Mouse (Mus musculus) heart, adult 2 months (tissue): ENCODE results near the gene Ampd3. TPM values are rescaled to one million over a fixed set of nuclear protein-coding genes. Genes with fewer than 3 reads are reported as not detected.
A peak's percentile ranks its signal among the peaks of the same experiment; 100 is the strongest.

Source experiments
- DNase-seq, 2 experiments: peaks; one replicate each; pipeline ENCODE4 v3.0.0; 2021
- H3K27ac ChIP-seq: fragments of 200-600 bp; 2 replicates; pipeline ENCODE4 v1.8.1; 2022
- H3K27me3 ChIP-seq: fragments of 200-500 bp; 2 replicates; pipeline ENCODE4 v1.6.1; 2012; ENCODE audit warnings: mild to moderate bottlenecking, low read length, inconsistent platforms, mixed read lengths; ENCODE audit not compliant: control insufficient read depth, insufficient read depth
- H3K36me3 ChIP-seq: fragments of 200-500 bp; 2 replicates; pipeline ENCODE4 v1.6.1; 2012; ENCODE audit warnings: low read length, inconsistent platforms; ENCODE audit not compliant: control insufficient read depth, insufficient read depth
- H3K4me1 ChIP-seq: fragments of 200-500 bp; 2 replicates; pipeline ENCODE4 v1.6.1; 2011; ENCODE audit warnings: low read length; ENCODE audit not compliant: control insufficient read depth, insufficient read depth
- H3K4me3 ChIP-seq: fragments of 200-600 bp; 2 replicates; pipeline ENCODE4 v1.8.1; 2022
- H3K79me2 ChIP-seq: fragments of 200-500 bp; replicated peaks from 2 replicates; pipeline ENCODE4 v1.6.1; 2012; ENCODE audit warnings: mild to moderate bottlenecking, inconsistent platforms, low read length, moderate library complexity, mixed read lengths; ENCODE audit not compliant: control insufficient read depth, insufficient read depth
- H3K9ac ChIP-seq: fragments of 200-500 bp; 2 replicates; pipeline ENCODE4 v1.6.1; 2012; ENCODE audit warnings: low read depth, mild to moderate bottlenecking, control low read depth, inconsistent platforms, low read length, mixed read lengths
- CTCF ChIP-seq: fragments of 200-600 bp; IDR thresholded peaks from 2 replicates; pipeline ENCODE4 v1.8.1; 2022; ENCODE audit warnings: antibody characterized with exemption, mild to moderate bottlenecking, moderate library complexity
- EP300 ChIP-seq: fragments of 200-500 bp; IDR thresholded peaks from 2 replicates; pipeline ENCODE4 v1.6.1; 2011; ENCODE audit warnings: low read depth, low read length, control low read depth; ENCODE audit not compliant: insufficient read depth
- POLR2A ChIP-seq: fragments of 200-500 bp; IDR thresholded peaks from 2 replicates; pipeline ENCODE4 v1.6.1; 2011; ENCODE audit warnings: mild to moderate bottlenecking, low read depth, low read length, control low read depth; ENCODE audit not compliant: insufficient read depth
- WGBS: fragments of 180-500 bp; shearing (Covaris S2); methylation state at CpG from one replicate; pipeline ENCODE4 v1.1.7; 2018; 5-methylcytosine and 5-hydroxymethylcytosine counted together
- intact Hi-C: fragments of 180-260 bp; cut with DNase I; formaldehyde crosslinking; loops from one replicate; pipeline ENCODE4 v1.15.1; 2025
- polyA plus RNA-seq: library from polyadenylated mRNA; depleted of rRNA; stranded (reverse); fragments of >200 nt; gene quantifications from 2 replicates; pipeline ENCODE4 v1.2.3, GENCODE M21; 2012
- total RNA-seq, 2 experiments: library from RNA; stranded (reverse); gene quantifications; 2 replicates each; pipeline ENCODE4 v1.2.3; 2021

Ampd3 gene
- total and polyA plus RNA-seq, 3 experiments, result 29.9 to 43.6 (median 38.9) TPM

GRCm38 (mm10) chr7:110753926-110754330, 14.1 kb upstream of the Ampd3 start:
- H3K36me3 ChIP-seq, result no peaks in the 10 kb centered on the region
- H3K4me1 ChIP-seq, result peaks cover 2% of the 10 kb centered on the region; the same call in 1 of the 2 replicates
- intact Hi-C loops, result no loop called here
- peak in 1 of 2 experiments; percentile 23 for DNase-seq
- no peak overlapping the region for H3K27ac ChIP-seq
- H3K27me3 ChIP-seq, result no peaks in the 10 kb centered on the region
- H3K9ac ChIP-seq, result no peak overlapping the region
- TF ChIP-seq CTCF (no peak), POLR2A (no peak), EP300 (no peak)
- WGBS, result 51% methylated on average over 5 of the region's 5 CpGs
- no peaks in the 10 kb centered on the region for H3K79me2 ChIP-seq
- H3K4me3 ChIP-seq, result no peak overlapping the region

- no peaks in the 10 kb centered on the region for H3K36me3 ChIP-seq
- H3K4me3 ChIP-seq, result no peak overlapping the region
- no peak for DNase-seq
- no peak overlapping the region for H3K9ac ChIP-seq
- no peaks in the 10 kb centered on the region for H3K79me2 ChIP-seq
- intact Hi-C loops, result no loop called here
- H3K27me3 ChIP-seq, result no peaks in the 10 kb centered on the region
- no peak overlapping the region for H3K27ac ChIP-seq
- WGBS, result 76% methylated on average over 2 of the region's 2 CpGs
- peaks cover 2% of the 10 kb centered on the region; the same call in 1 of the 2 replicates for H3K4me1 ChIP-seq
- TF ChIP-seq POLR2A (no peak), EP300 (no peak), CTCF (no peak)
These were observed 11.6 kb upstream of the Ampd3 start for GRCm38 (mm10) chr7:110756440-110756839.

- TF ChIP-seq POLR2A, result no peak
- no peak for TF ChIP-seq CTCF
- no peak for TF ChIP-seq EP300
- WGBS, result 82% methylated on average over 5 of the region's 5 CpGs
These were observed 5.3 kb upstream of the Ampd3 start for GRCm38 (mm10) chr7:110762605-110763180.

GRCm38 (mm10) chr7:110768451-110769064, 552 bp downstream of the Ampd3 start:
- intact Hi-C loops, result loop anchor here (2.0 kb wide), 1 partner anchor 16 kb away; no protein-coding TSS in a partner anchor
- no peaks in the 10 kb centered on the region for H3K79me2 ChIP-seq
- H3K27ac ChIP-seq, result peak overlapping the region; percentile 95
- H3K4me1 ChIP-seq, result peaks cover 21% of the 10 kb centered on the region
- peak overlapping the region; percentile 81 for H3K9ac ChIP-seq
- DNase-seq, result peak; percentile 78
- TF ChIP-seq EP300 (no peak), POLR2A (no peak), CTCF (no peak)
- H3K36me3 ChIP-seq, result peaks cover 4% of the 10 kb centered on the region
- H3K4me3 ChIP-seq, result peak overlapping the region; percentile 61
- under 1% methylated on average over 59 of the region's 61 CpGs for WGBS
- no peaks in the 10 kb centered on the region for H3K27me3 ChIP-seq

More at GRCm38 (mm10) chr7:110762605-110763180, 5.3 kb upstream of the Ampd3 start:
- Histone ChIP-seq H3K27ac (no peak overlapping the region), H3K4me1 (no peaks in the 10 kb centered on the region), H3K36me3 (no peaks in the 10 kb centered on the region), H3K79me2 (no peaks in the 10 kb centered on the region), H3K4me3 (no peak overlapping the region), H3K27me3 (no peaks in the 10 kb centered on the region), H3K9ac (no peak overlapping the region)
- intact Hi-C loops, result no loop called here
- DNase-seq, result no peak

- TF ChIP-seq POLR2A, result peak; percentile 63
- TF ChIP-seq CTCF, result no peak
- TF ChIP-seq EP300, result 0 out of 2 replicates have a peak, but pooled peaks have one; percentile 28
- 24% methylated on average over 4 of the region's 4 CpGs for WGBS
- peaks cover 23% of the 10 kb centered on the region for H3K4me1 ChIP-seq
- peak overlapping the region; percentile 95 for H3K27ac ChIP-seq
- intact Hi-C loops, result loop anchor here (2.0 kb wide), 1 partner anchor 16 kb away; no protein-coding TSS in a partner anchor
- H3K27me3 ChIP-seq, result no peaks in the 10 kb centered on the region
- peak overlapping the region; percentile 81 for H3K9ac ChIP-seq
- peak overlapping the region; percentile 61 for H3K4me3 ChIP-seq
- H3K36me3 ChIP-seq, result peaks cover 4% of the 10 kb centered on the region
- peak in 1 of 2 experiments; percentile 61 for DNase-seq
- H3K79me2 ChIP-seq, result no peaks in the 10 kb centered on the region
These were observed 1.1 kb downstream of the Ampd3 start for GRCm38 (mm10) chr7:110769094-110769493.

- Histone ChIP-seq H3K4me3 (no peak overlapping the region), H3K36me3 (peaks cover 4% of the 10 kb centered on the region), H3K27me3 (no peaks in the 10 kb centered on the region), H3K79me2 (no peaks in the 10 kb centered on the region), H3K9ac (no peak overlapping the region), H3K4me1 (peaks cover 29% of the 10 kb centered on the region), H3K27ac (no peak overlapping the region)
- TF ChIP-seq EP300, result no peak
- no peak for TF ChIP-seq POLR2A
- no peak for TF ChIP-seq CTCF
- intact Hi-C loops, result no loop called here
- WGBS, result 78% methylated on average over 4 of the region's 4 CpGs
- no peak for DNase-seq
These were observed 2.9 kb downstream of the Ampd3 start for GRCm38 (mm10) chr7:110770949-110771348.
